Mouse (Mus musculus): Measurements from ENCODE around the gene Thsd4. TPM values are rescaled to one million over a fixed set of nuclear protein-coding genes. Genes with fewer than 3 reads are reported as not detected.
A peak's percentile ranks its signal among the peaks of the same experiment; 100 is the strongest.

The Thsd4 gene
- polyA plus RNA-seq, 1 experiment from 2014 or later: 6.0 TPM

DNA sequence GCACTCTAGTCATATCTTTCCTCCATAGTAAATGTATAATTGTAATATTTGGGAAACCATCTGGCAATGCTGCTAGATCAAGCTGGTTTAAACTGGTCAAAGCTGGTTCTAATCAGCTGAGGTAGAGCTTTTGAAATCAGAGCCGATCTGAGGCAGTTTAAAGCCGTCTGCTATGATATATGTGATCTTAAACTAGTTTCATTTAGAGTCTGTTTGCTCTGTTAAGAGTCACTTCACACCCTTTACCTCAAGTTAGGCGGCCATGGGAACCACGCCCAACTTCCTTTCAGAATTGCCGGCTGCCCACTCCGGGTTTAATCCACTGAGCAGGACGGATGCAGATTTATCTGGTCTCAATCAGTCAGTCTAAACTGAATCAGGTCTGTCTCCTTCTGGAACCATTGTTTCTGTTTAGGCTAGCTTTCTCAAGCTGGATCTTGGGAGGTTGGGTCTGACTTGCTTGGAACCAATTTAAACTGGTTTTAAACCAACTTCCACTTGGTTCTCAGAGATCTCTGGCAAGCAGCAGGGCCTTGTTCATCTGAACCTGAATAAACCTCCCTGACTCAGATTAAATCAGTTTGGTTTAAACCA is 21.7 kb upstream of the Thsd4 start:
- H3K27me3 ChIP-seq: no peaks in the 10 kb centered on the region
- WGBS: 87% methylated on average over 7 of the region's 7 CpGs
- H3K9me3 ChIP-seq (replicated peaks): no peaks in the 10 kb centered on the region
- no peaks in the 10 kb centered on the region for H3K4me1 ChIP-seq
- ATAC-seq: no peak
- H3K4me3 ChIP-seq: no peak overlapping the region
- no peak overlapping the region for H3K9ac ChIP-seq
- H3K27ac ChIP-seq: no peak overlapping the region
- H3K4me2 ChIP-seq: no peak overlapping the region
- no peaks in the 10 kb centered on the region for H3K36me3 ChIP-seq (ENCODE audit: poor library complexity, severe bottlenecking)

DNA sequence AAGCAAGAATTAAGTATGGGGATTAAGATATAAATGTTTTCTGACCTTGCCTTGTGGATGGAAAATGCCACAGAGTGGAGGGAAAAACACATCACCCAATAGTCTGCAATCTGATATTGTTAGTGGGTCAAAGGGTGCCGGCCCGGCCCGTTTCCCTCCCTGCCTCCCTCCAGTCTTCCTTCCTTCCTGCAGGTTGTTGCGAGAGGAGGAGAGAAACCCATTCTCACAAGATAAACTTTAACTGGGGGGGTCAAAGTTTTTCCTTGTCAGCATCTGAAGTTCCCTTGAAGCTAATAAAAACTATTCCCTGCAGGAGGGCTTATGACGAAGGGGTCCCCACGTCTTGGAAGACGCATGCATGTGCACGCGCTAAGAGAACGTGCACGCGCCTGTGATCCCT is 8.5 kb upstream of the Thsd4 start:
- H3K9ac ChIP-seq: no peak overlapping the region
- H3K4me1 ChIP-seq: no peaks in the 10 kb centered on the region; the same call in 1 of the 2 replicates

DNA sequence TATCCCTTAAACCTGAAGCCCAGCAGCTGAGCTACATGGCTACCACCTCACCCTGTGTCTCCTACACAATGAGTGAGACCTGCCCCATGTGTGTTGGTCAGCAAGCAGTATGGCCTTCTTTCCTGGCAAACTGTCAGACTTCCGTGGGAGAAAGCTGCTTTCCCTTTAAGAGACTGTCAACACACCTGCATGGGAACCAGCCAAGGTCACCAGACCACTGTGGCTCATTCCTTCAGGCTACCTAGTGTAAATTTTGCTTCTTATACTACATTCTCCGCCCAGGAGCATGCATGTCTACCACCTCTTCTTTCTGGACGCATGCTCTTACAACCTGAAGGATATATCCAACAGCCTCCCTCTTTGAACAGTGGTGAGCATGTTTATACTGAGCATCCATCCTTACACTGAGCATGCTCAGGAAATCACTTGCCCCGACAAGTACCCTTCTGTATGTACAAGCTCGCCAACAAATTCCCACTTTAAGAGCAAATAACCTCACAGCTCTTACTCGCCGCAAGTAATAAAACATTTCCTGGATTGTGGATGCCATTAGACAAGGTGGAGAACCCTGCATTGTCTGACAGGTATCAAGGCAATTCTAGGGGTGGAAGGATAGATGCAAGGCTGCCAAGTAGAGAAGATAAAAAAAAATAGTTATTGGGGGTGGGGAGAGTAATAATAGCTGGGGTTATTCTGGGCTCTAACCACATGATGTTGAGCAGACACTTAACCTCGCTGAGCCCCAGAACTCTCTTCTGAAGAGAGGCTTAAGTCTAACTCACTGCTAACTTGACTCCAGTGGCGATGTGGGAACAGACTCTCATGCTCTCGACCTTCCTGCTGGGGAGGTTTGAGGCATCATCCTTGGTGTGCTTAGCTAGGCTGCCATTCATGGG is 7.8 kb upstream of the Thsd4 start:
- H3K9me3 ChIP-seq (replicated peaks): no peaks in the 10 kb centered on the region
- no peak for ATAC-seq
- H3K4me3 ChIP-seq: no peak overlapping the region
- no peaks in the 10 kb centered on the region; the same call in 1 of the 2 replicates for H3K4me1 ChIP-seq
- H3K4me2 ChIP-seq: no peak overlapping the region
- no peak overlapping the region for H3K9ac ChIP-seq
- WGBS: 89% methylated on average over 10 of the region's 10 CpGs
- H3K27ac ChIP-seq: no peak overlapping the region
- no peaks in the 10 kb centered on the region for H3K36me3 ChIP-seq (ENCODE audit: poor library complexity, severe bottlenecking)
- H3K27me3 ChIP-seq: no peaks in the 10 kb centered on the region

More for the DNA sequence above, 8.5 kb upstream of the Thsd4 start:
- Histone ChIP-seq H3K36me3 (ENCODE audit: poor library complexity, severe bottlenecking) (no peaks in the 10 kb centered on the region), H3K27ac (no peak overlapping the region), H3K27me3 (no peaks in the 10 kb centered on the region), H3K4me3 (no peak overlapping the region), H3K9me3 (replicated peaks) (no peaks in the 10 kb centered on the region), H3K4me2 (no peak overlapping the region)
- 90% methylated on average over 12 of the region's 12 CpGs for WGBS
- ATAC-seq: no peak

DNA sequence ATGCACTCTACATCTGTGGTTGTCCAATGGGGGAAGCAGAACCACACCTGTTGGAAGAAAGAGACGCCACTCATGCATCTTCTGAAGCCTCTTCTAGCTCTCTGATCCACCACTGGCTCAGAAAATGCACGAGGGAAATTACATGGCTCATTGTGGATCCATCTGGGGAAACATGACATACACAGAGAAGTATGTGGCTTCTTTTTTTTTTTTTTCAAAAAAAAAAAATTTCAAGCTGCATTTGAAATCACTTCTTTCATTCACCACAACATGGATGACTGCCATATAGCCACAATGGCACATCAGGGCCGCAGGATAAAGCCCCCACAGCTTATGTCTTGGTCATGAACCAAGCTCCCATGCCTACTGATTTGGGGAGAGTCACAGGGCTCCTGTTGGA is 6.4 kb upstream of the Thsd4 start:
- 84% methylated on average over 3 of the region's 3 CpGs for WGBS
- Histone ChIP-seq H3K9ac (no peak overlapping the region), H3K4me2 (no peak overlapping the region), H3K27me3 (0 out of 2 replicates have a peak, but pooled peaks cover 2% of the 10 kb centered on the region), H3K4me3 (no peak overlapping the region), H3K4me1 (no peaks in the 10 kb centered on the region; the same call in 1 of the 2 replicates), H3K27ac (no peak overlapping the region), H3K9me3 (replicated peaks) (no peaks in the 10 kb centered on the region), H3K36me3 (ENCODE audit: poor library complexity, severe bottlenecking) (no peaks in the 10 kb centered on the region)
- ATAC-seq: no peak

DNA sequence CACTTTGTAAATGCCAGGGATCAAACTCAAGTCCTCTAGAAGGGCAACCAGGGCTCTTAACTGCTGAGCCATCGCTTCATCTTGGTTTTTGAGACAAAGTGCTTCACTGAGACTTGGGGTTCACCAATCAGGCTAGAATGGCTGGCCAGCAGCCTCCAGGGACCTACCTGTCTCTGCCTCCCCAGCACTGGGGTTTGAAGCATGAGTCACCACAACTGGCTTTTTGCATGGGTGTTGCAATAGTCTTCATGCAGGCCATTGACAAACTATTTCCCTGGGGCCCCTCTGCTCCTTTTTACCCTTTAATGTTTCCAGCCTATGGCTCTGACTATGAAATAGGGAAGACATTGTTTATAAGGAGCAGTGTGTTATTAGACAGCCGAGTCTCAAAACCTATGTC is 6.0 kb upstream of the Thsd4 start:
- WGBS: 88% methylated on average over 2 of the region's 2 CpGs
- 0 out of 2 replicates have a peak, but pooled peaks cover 6% of the 10 kb centered on the region for H3K27me3 ChIP-seq
- H3K9ac ChIP-seq: no peak overlapping the region
- H3K36me3 ChIP-seq (ENCODE audit: poor library complexity, severe bottlenecking): no peaks in the 10 kb centered on the region
- ATAC-seq: no peak
- no peaks in the 10 kb centered on the region for H3K9me3 ChIP-seq (replicated peaks)
- H3K27ac ChIP-seq: no peak overlapping the region
- H3K4me1 ChIP-seq: no peaks in the 10 kb centered on the region; the same call in 1 of the 2 replicates
- H3K4me3 ChIP-seq: no peak overlapping the region
- H3K4me2 ChIP-seq: no peak overlapping the region

DNA sequence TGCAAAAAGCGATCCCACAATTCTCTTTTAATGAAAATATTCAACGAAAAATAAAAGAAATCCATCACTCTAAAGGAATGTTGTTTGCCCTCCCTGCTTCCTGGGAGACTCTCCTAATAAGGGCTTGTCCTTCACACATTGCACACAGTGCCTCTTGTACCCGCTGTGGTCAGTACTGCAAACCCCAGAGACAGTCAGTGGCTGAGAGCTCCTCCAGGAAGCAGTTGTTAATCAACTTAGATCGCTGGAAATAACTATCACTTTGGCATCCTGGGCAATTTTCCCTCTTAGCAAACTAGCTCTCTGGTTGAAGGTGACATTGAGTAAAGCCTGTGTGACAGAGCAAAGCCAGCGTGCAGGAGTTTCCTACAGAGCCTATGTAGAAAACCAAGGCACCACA is 5.2 kb upstream of the Thsd4 start:
- H3K9me3 ChIP-seq (replicated peaks): no peaks in the 10 kb centered on the region
- H3K4me3 ChIP-seq: no peak overlapping the region
- peaks cover 3% of the 10 kb centered on the region for H3K4me1 ChIP-seq
- no peak for ATAC-seq
- H3K4me2 ChIP-seq: no peak overlapping the region
- H3K9ac ChIP-seq: no peak overlapping the region
- no peaks in the 10 kb centered on the region for H3K36me3 ChIP-seq (ENCODE audit: poor library complexity, severe bottlenecking)
- WGBS: 84% methylated on average over 5 of the region's 5 CpGs
- H3K27me3 ChIP-seq: peaks cover 14% of the 10 kb centered on the region; the same call in 1 of the 2 replicates
- H3K27ac ChIP-seq: no peak overlapping the region

DNA sequence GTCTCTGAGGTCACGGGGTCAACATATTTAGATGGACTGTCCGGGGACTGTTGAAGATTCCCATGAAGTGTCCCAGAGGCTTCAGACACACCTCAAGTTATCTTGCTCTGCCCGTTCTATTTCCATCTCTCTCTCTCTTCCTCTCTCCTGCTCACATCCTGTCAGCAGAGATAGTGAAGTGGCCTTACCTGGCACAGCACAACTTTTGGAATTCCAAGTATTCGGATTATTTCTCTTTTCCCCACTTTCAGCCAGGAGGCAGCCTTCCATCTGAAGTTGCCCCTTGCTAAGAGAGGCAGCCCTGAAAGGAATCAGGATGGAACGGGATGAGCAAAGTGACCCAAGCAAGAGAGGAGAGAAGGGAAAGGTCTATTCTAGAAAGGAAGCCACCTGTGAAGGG is 4.3 kb upstream of the Thsd4 start:
- no peaks in the 10 kb centered on the region for H3K9me3 ChIP-seq (replicated peaks)
- ATAC-seq: no peak
- H3K4me2 ChIP-seq: no peak overlapping the region
- H3K36me3 ChIP-seq (ENCODE audit: poor library complexity, severe bottlenecking): no peaks in the 10 kb centered on the region
- H3K27ac ChIP-seq: no peak overlapping the region
- no peak overlapping the region for H3K9ac ChIP-seq
- WGBS: 83% methylated on average over 5 of the region's 5 CpGs
- peaks cover 21% of the 10 kb centered on the region for H3K27me3 ChIP-seq
- no peak overlapping the region for H3K4me3 ChIP-seq
- H3K4me1 ChIP-seq: peaks cover 7% of the 10 kb centered on the region

DNA sequence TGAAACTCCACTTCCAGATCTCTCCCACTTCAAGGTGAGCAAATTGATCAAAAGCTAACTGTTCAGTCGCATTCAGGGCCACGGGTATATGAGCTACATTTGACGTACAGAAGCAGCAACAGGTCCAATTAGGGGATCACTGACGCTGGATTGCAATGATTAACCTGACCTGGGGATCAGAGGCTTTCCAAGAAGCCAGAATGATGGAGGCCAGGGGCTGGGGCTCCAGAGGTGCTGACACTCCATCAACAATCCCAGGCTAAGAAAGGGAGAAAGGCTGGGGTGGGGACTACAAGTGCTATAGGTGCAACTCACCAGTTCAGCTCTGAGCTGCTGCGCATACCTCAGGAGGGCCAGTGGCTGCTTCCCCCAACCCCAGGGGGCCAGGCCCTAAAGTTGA is 703 bp downstream of the Thsd4 start:
- H3K4me2 ChIP-seq: peak overlapping the region; percentile 85
- 38% methylated on average over 5 of the region's 5 CpGs for WGBS
- H3K9me3 ChIP-seq (replicated peaks): no peaks in the 10 kb centered on the region
- H3K36me3 ChIP-seq (ENCODE audit: poor library complexity, severe bottlenecking): no peaks in the 10 kb centered on the region
- no peak for ATAC-seq
- peak overlapping the region; percentile 57 for H3K4me3 ChIP-seq
- H3K9ac ChIP-seq: peak overlapping the region; percentile 70; the same call in 1 of the 2 replicates
- no peak overlapping the region for H3K27ac ChIP-seq
- H3K27me3 ChIP-seq: peaks cover 44% of the 10 kb centered on the region
- peaks cover 42% of the 10 kb centered on the region for H3K4me1 ChIP-seq

DNA sequence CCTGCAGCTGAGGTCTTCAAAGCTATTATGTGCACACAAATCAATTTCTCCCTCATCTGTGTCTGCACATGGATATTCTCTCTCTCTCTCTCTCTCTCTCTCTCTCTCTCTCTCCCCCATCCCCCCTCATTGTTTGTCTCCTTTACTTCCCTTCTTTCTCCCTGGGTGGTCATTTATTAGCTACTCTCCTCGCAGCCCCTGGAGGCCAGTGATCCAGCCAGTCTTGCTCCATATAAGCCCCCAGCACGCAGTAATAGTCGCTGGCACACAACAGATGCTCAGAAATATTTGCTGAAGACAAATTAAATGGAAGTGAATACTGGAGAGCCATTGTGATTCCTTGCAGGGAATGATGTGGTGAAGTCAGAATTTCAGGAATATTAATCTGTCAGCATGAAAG is 2.2 kb downstream of the Thsd4 start:
- 17% methylated on average over 3 of the region's 3 CpGs for WGBS
- Histone ChIP-seq H3K9ac (0 out of 2 replicates have a peak overlapping the region, but pooled peaks have one; percentile 21), H3K27ac (no peak overlapping the region), H3K27me3 (peaks cover 44% of the 10 kb centered on the region), H3K36me3 (ENCODE audit: poor library complexity, severe bottlenecking) (no peaks in the 10 kb centered on the region), H3K4me1 (peaks cover 42% of the 10 kb centered on the region), H3K9me3 (replicated peaks) (no peaks in the 10 kb centered on the region), H3K4me3 (no peak overlapping the region), H3K4me2 (peak overlapping the region; percentile 85)
- no peak for ATAC-seq

DNA sequence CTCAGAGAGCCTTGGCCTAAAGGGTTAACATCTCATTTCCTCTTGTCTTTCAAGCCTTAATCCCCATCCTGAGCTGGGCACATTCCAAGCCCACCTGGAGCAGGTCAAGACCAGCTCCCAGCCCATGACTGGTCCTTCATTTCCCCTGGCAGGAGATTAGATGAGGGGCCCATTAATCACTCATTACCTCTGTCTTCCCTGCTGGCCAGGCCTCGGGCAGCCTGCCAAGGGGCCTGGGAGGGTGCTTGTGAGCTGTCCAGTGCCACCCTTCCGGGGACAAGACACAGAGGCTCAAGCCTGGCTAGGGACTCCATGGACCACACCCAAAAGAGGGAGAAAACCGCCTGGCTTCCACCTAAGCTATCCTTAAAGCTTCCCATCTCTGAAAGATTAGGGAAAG is 3.6 kb downstream of the Thsd4 start:
- WGBS: 21% methylated on average over 3 of the region's 3 CpGs
- H3K4me1 ChIP-seq: peaks cover 47% of the 10 kb centered on the region
- 0 out of 2 replicates have a peak overlapping the region, but pooled peaks have one; percentile 26 for H3K9ac ChIP-seq

DNA sequence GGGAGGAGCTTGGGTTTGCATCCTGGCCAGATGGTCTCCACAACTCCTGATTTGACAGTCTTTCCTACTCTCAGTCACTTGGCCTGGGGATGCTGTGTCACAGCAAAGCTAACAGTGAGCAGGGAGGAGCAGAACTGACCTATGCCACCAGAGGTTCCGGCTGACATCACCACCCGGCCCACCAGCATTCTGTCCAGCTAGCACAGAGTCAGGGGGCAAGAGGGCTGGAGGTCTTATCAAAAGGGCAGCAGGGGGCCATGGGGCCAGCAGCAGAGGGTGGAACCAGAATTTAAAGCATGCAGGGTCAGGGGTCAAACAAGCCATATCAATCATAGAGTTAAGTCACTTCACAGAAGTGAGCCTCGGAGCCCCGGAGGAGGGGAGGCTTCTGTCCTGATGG is 4.7 kb downstream of the Thsd4 start:
- no peak overlapping the region for H3K9ac ChIP-seq
- H3K36me3 ChIP-seq (ENCODE audit: poor library complexity, severe bottlenecking): no peaks in the 10 kb centered on the region
- H3K4me2 ChIP-seq: no peak overlapping the region
- peaks cover 45% of the 10 kb centered on the region for H3K4me1 ChIP-seq
- no peak for ATAC-seq
- 28% methylated on average over 4 of the region's 4 CpGs for WGBS
- H3K27ac ChIP-seq: no peak overlapping the region
- H3K4me3 ChIP-seq: no peak overlapping the region
- no peaks in the 10 kb centered on the region for H3K9me3 ChIP-seq (replicated peaks)
- peaks cover 31% of the 10 kb centered on the region for H3K27me3 ChIP-seq

More for the DNA sequence above, 3.6 kb downstream of the Thsd4 start:
- Histone ChIP-seq H3K9me3 (replicated peaks) (no peaks in the 10 kb centered on the region), H3K4me2 (0 out of 2 replicates have a peak overlapping the region, but pooled peaks have one; percentile 5), H3K27me3 (peaks cover 42% of the 10 kb centered on the region), H3K36me3 (ENCODE audit: poor library complexity, severe bottlenecking) (no peaks in the 10 kb centered on the region), H3K27ac (no peak overlapping the region), H3K4me3 (no peak overlapping the region)
- ATAC-seq: no peak

DNA sequence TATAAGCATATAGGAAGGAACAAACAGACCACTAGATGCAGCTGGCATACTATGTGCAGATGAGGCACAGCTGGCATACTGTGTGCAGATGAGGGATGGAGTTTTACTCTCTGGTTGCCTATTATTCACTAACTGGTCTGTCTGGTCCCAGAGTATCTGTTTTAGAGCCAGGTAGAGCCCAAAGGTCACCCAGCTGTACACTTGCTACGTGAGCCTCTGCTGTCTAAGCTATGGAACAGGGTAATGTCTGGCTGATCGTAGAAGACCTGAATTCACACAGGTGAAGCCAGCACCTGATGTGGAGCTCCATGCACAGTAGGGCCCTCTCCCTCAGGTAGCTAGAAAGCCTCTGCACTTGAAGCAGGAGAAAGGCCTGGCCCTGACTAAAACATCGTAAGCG is 5.5 kb downstream of the Thsd4 start:
- H3K9ac ChIP-seq: no peak overlapping the region
- no peak overlapping the region for H3K4me2 ChIP-seq
- H3K27ac ChIP-seq: no peak overlapping the region
- no peaks in the 10 kb centered on the region for H3K36me3 ChIP-seq (ENCODE audit: poor library complexity, severe bottlenecking)
- WGBS: 95% methylated on average over 4 of the region's 4 CpGs
- peaks cover 41% of the 10 kb centered on the region for H3K4me1 ChIP-seq
- no peaks in the 10 kb centered on the region for H3K9me3 ChIP-seq (replicated peaks)
- no peak for ATAC-seq
- H3K4me3 ChIP-seq: no peak overlapping the region
- H3K27me3 ChIP-seq: peaks cover 25% of the 10 kb centered on the region
